Mouse (Mus musculus) kidney, postnatal 0 days (tissue): Measurements from ENCODE around the gene Cdon. TPM values are rescaled to one million over a fixed set of nuclear protein-coding genes. Genes with fewer than 3 reads are reported as not detected.

Experiments
- ATAC-seq: fragments of 200-750 bp; cut with Nextera tagmentation; replicated peaks from 2 replicates; pipeline ENCODE4 v1.8.0; 2017; ENCODE audit warnings: low read depth, moderate number of reproducible peaks, moderate TSS enrichment, moderate library complexity; ENCODE audit not compliant: low FRiP score
- DNase-seq: peaks from one replicate; pipeline ENCODE4 v3.0.0-alpha.2; 2016; ENCODE audit warnings: low spot score
- H3K27ac ChIP-seq: fragments of 300-500 bp; sonication (generic); 2 replicates; pipeline ENCODE4 v1.5.1; 2014; ENCODE audit warnings: mild to moderate bottlenecking
- H3K27me3 ChIP-seq: fragments of 300-500 bp; sonication (generic); 2 replicates; pipeline ENCODE4 v1.6.1; 2014; ENCODE audit warnings: low read length, mixed read lengths; ENCODE audit not compliant: insufficient read depth
- H3K36me3 ChIP-seq: fragments of 300-500 bp; sonication (generic); 2 replicates; pipeline ENCODE4 v1.6.1; 2014; ENCODE audit warnings: low read length, mixed read lengths; ENCODE audit not compliant: insufficient read depth
- H3K4me1 ChIP-seq: fragments of 300-500 bp; sonication (generic); replicated peaks from 2 replicates; pipeline ENCODE4 v1.6.1; 2014; ENCODE audit warnings: antibody characterized with exemption, low read length, mixed read lengths; ENCODE audit not compliant: insufficient read depth
- H3K4me2 ChIP-seq: fragments of 300-500 bp; sonication (generic); 2 replicates; pipeline ENCODE4 v1.6.1; 2014; ENCODE audit warnings: mild to moderate bottlenecking, low read length, moderate library complexity, mixed read lengths
- H3K4me3 ChIP-seq: fragments of 300-500 bp; sonication (generic); replicated peaks from 2 replicates; pipeline ENCODE4 v1.5.1; 2014; ENCODE audit warnings: low read depth, low read length
- H3K9ac ChIP-seq: fragments of 300-500 bp; sonication (generic); 2 replicates; pipeline ENCODE4 v1.6.1; 2014; ENCODE audit warnings: low read depth, low read length
- H3K9me3 ChIP-seq: fragments of 300-500 bp; sonication (generic); replicated peaks from 2 replicates; pipeline ENCODE4 v1.6.1; 2016; ENCODE audit warnings: low read length, inconsistent platforms, mixed read lengths
- CTCF ChIP-seq: IDR thresholded peaks from 2 replicates; pipeline ENCODE4 v1.5.1; 2016; ENCODE audit warnings: antibody characterized with exemption, low read depth, mild to moderate bottlenecking, moderate library complexity
- WGBS: fragments of 180-500 bp; shearing (Covaris S2); extraction: QIAGEN DNeasy Blood & Tissue Kit; methylation state at CpG from one replicate; pipeline ENCODE4 v1.1.7; 2014; 5-methylcytosine and 5-hydroxymethylcytosine counted together
- polyA plus RNA-seq: library from polyadenylated mRNA; unstranded; fragments of >200 nt; fragmentation: Nextera tagmentation; extraction: Ambion mirVana; gene quantifications from 2 replicates; pipeline ENCODE4 v1.2.1, GENCODE M21; 2015

Cdon gene
- polyA plus RNA-seq, 1 experiment from 2014 or later: 2.2 TPM

DNA sequence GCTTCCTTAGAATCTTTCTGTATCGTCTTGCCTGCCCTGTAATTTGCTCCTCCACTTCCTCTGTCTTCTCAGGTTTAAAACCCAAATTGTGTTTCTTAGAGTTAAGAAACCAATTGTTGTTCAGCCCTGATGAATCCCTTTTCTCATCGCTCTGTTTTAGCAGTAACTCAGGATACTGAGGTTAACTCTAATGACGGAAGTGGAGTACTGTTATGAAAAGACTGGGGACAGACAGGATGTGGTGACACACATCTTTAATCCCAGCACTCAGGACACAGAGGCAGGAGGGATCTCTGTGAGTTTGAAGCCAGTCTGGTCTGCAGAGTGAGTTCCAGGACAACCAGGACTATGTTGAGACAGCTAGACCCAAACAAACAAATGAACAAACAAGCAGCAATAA is 74.5 kb downstream of the Cdon start:
- Histone ChIP-seq H3K27me3 (no peaks in the 10 kb centered on the region), H3K36me3 (peaks cover 9% of the 10 kb centered on the region; the same call in 1 of the 2 replicates), H3K27ac (no peak overlapping the region), H3K4me1 (no peaks in the 10 kb centered on the region; the same call in 1 of the 2 replicates), H3K9ac (no peak overlapping the region), H3K9me3 (no peaks in the 10 kb centered on the region), H3K4me3 (no peak overlapping the region), H3K4me2 (no peak overlapping the region)
- WGBS: 58% methylated on average over 3 of the region's 3 CpGs
- DNase-seq (no peak), ATAC-seq (no peak)
- TF ChIP-seq CTCF: no peak

DNA sequence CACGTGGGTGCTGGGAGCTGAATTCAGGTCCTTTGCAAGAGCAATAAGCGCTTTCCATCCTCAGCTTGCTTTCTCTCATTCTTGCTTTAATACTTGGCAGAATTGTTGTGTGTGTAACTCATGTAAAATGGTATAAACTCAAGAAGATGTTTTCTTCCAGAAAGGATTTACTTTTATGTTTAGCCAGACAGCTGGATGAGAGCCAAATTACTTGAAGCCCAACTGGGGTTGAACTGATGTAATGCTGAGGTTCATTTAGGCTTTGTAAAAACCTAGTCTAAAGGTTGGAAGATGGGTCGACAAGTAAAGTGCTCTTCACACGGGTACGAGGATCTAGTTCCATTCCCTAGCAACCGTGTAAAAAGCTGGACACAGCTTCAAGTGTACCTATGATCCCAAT is 79.0 kb downstream of the Cdon start:
- Histone ChIP-seq H3K27me3 (no peaks in the 10 kb centered on the region), H3K4me3 (no peak overlapping the region), H3K27ac (no peak overlapping the region), H3K9me3 (no peaks in the 10 kb centered on the region), H3K4me2 (no peak overlapping the region), H3K9ac (no peak overlapping the region), H3K4me1 (no peaks in the 10 kb centered on the region), H3K36me3 (peaks cover 9% of the 10 kb centered on the region; the same call in 1 of the 2 replicates)
- no peak for TF ChIP-seq CTCF
- ATAC-seq: no peak
- DNase-seq: no peak
- 84% methylated on average over 6 of the region's 6 CpGs for WGBS

DNA sequence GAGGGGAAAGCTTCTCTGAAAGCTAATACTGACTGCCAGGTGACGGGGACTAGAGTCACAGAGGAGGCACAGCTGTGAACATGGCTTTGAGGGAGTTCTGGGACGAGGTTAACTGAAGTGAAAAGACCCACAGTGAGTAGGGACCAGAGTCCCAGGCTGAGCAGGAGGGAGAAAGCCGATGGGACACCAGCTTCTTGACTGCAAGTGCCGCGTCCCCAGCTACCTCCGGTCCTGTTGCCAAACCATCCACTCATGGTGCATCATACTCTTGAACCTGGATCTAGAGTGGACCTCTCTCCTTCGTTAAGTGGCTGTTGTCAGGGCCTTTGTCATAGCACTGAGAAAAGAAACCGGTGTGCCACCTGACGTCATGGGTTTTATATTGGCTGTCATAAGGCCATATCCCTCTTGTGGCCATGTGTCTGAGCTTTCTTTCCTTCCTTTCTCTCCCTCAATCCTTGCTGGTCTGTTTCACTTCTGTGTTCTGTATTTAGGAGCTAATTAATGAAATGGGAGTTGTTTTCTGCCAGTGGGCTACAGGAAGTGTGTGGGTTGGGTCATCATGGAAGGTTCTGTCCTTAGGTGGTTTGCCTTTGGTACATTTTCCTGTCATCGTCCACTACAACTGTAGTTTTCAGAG is 81.6 kb downstream of the Cdon start:
- 88% methylated on average over 10 of the region's 10 CpGs for WGBS

DNA sequence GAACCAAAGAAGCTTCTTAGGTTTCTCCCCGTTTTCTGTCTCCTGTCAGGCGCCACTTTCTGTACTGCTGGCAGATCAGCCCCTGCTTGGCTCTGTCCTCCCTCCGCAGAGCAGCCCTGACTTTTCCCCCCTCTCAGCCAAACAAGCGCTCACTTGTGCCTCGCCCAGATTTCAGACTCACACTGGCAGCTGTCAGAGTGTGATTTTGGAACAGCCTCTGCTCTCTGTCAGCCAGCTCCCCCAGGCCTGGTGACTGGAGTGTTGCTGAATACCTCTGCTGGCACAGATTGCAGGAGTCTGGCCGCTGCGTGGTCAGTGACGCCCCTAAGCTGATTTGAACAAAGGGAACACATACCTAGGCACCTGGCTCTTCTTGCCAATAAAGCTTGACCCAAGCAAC is 87.3 kb downstream of the Cdon start:
- Histone ChIP-seq H3K27me3 (no peaks in the 10 kb centered on the region), H3K4me3 (no peak overlapping the region), H3K4me2 (no peak overlapping the region), H3K9me3 (no peaks in the 10 kb centered on the region), H3K9ac (no peak overlapping the region), H3K36me3 (no peaks in the 10 kb centered on the region), H3K27ac (no peak overlapping the region), H3K4me1 (no peaks in the 10 kb centered on the region)
- TF ChIP-seq CTCF: no peak
- DNase-seq (no peak), ATAC-seq (no peak)
- WGBS: 46% methylated on average over 8 of the region's 8 CpGs

More for the DNA sequence above, 81.6 kb downstream of the Cdon start:
- H3K9me3 ChIP-seq: no peaks in the 10 kb centered on the region
- H3K4me1 ChIP-seq: no peaks in the 10 kb centered on the region
- peaks cover 9% of the 10 kb centered on the region; the same call in 1 of the 2 replicates for H3K36me3 ChIP-seq
- no peak overlapping the region for H3K4me2 ChIP-seq
- no peak overlapping the region for H3K27ac ChIP-seq
- no peak overlapping the region for H3K4me3 ChIP-seq
- ATAC-seq: no peak
- no peak for TF ChIP-seq CTCF
- DNase-seq: no peak
- no peaks in the 10 kb centered on the region for H3K27me3 ChIP-seq
- H3K9ac ChIP-seq: no peak overlapping the region

DNA sequence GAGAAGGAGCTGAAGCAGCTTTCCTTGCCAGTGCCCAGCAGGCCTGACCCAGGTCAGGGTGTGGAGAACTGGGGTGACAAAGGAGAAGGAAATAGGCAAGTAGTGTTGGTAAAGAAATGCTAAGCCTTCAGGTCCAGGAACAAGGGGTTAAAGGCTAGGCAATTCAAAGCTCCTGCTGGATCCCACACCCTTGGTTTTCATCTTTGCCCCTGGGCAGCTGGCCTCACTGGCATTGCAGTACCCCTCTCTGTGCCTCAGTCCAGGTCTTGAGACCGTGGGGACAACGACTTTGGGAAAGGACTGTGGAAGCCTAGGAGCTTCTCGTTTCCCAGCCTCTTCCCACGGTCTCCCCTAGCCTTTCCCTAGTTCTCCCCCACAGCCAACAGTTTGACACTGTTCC is 93.0 kb downstream of the Cdon start:
- Histone ChIP-seq H3K27me3 (no peaks in the 10 kb centered on the region), H3K36me3 (no peaks in the 10 kb centered on the region), H3K4me1 (no peaks in the 10 kb centered on the region), H3K4me3 (no peak overlapping the region), H3K27ac (no peak overlapping the region), H3K9ac (no peak overlapping the region), H3K4me2 (no peak overlapping the region), H3K9me3 (no peaks in the 10 kb centered on the region)
- no peak for ATAC-seq
- TF ChIP-seq CTCF: no peak
- DNase-seq: no peak
- WGBS: 88% methylated on average over 4 of the region's 4 CpGs

DNA sequence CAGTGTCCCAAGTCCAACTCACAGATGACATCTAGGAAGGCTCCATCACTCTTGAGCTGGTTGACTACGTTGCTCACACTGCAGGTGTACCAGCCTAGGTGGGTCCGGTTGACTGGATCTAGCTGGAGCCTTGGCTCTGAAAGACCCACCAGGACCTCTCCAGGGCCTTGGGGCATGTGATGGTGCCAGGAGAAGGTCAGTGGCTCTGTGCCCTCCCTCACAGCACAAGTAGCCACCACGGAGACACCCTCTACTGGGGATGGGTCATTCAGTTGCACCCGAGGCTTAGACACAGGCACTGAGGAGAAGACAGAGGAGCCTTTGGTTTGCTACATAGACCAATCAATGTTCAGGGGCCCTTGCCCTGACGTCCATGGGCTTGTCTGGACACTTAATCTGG is 95.3 kb downstream of the Cdon start:
- 84% methylated on average over 5 of the region's 5 CpGs for WGBS
- no peak for DNase-seq
- Histone ChIP-seq H3K9me3 (no peaks in the 10 kb centered on the region), H3K4me1 (no peaks in the 10 kb centered on the region), H3K9ac (no peak overlapping the region), H3K4me2 (no peak overlapping the region), H3K36me3 (no peaks in the 10 kb centered on the region), H3K27ac (no peak overlapping the region), H3K27me3 (no peaks in the 10 kb centered on the region), H3K4me3 (no peak overlapping the region)
- no peak for ATAC-seq
- no peak for TF ChIP-seq CTCF

DNA sequence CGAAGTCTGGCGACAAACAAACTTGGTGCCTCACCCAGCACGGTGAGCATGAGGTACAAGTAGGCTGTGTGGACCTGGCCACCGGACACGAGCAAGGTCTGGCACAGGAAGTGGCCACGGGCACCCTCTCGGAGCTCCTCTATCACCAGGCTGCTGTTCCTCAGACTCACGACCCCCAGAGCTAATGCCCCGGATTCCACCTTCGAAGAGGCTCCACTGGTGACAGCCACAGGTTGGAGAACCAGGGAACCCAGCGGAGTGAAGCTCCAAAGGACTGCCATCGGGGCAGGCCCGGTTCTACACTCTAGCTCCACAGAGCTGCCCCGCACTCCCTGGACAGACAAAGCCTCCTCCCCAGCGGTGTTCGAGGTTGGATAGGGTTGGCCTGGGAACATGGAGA is 95.8 kb downstream of the Cdon start:
- Histone ChIP-seq H3K36me3 (no peaks in the 10 kb centered on the region), H3K4me1 (no peaks in the 10 kb centered on the region), H3K27ac (no peak overlapping the region), H3K4me3 (no peak overlapping the region), H3K9me3 (no peaks in the 10 kb centered on the region), H3K27me3 (no peaks in the 10 kb centered on the region), H3K9ac (no peak overlapping the region), H3K4me2 (no peak overlapping the region)
- WGBS: 91% methylated on average over 16 of the region's 16 CpGs
- TF ChIP-seq CTCF: no peak
- ATAC-seq (no peak), DNase-seq (no peak)
